In the genomic region with DNA sequence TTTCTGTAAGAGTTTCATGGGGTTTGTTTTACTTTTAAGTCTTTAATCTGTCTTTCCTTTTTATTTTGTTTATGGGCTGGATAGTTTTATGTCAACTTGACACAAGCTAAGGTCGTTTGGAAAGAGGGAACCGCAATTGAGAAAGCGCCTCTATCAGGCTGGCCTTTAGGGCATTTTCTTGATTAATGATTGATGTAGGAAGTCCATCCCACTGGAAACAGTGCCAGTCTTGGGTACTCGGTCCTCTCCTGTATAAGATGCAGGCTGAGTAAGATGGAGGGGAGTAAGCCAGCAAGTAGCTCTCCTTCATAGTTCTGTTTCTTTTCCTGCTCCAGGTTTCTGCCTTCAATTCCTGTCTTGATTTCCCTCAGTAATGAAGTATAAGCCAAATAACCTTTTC, we compare ENCODE assay signal across 9 mouse cellular contexts.
"Had no signal": no experiment of that assay in that cellular context is flagged by ENCODE, and none has a peak within 500 bp of the region (broad histone marks: within the 10 kb centered on the region; RNA-seq: fewer than 3 reads in every experiment).

No protein-coding gene starts in this region.

- DNase-seq: left cerebral cortex, postnatal 4 days; liver, embryonic 13.5 days; liver, postnatal 0 days; lung, postnatal 36 days; spleen, adult 18-20 months; thymus, adult 18-20 months; thymus, postnatal 14 days had no signal

- H3K27me3 ChIP-seq: liver, embryonic 13.5 days; midbrain, embryonic 13.5 days had no signal

- H3K9me3 ChIP-seq: liver, embryonic 13.5 days; midbrain, embryonic 13.5 days had no signal

- H3K36me3 ChIP-seq: liver, embryonic 13.5 days; midbrain, embryonic 13.5 days had no signal

- ATAC-seq: intestine, embryonic 16.5 days; liver, postnatal 0 days; midbrain, embryonic 13.5 days had no signal

- H3K4me3 ChIP-seq: liver, embryonic 13.5 days; midbrain, embryonic 13.5 days had no signal

- H3K27ac ChIP-seq: liver, embryonic 13.5 days; midbrain, embryonic 13.5 days had no signal

- H3K4me2 ChIP-seq: liver, embryonic 13.5 days; midbrain, embryonic 13.5 days had no signal

- H3K9ac ChIP-seq: liver, embryonic 13.5 days; liver, postnatal 0 days; midbrain, embryonic 13.5 days had no signal
